Mouse (Mus musculus): ENCODE data around the gene Sirt2. TPM values are rescaled to one million over a fixed set of nuclear protein-coding genes. Genes with fewer than 3 reads are reported as not detected.

Gene Sirt2
- polyA plus RNA-seq, 1 experiment from 2014 or later, result 25.9 TPM

DNA sequence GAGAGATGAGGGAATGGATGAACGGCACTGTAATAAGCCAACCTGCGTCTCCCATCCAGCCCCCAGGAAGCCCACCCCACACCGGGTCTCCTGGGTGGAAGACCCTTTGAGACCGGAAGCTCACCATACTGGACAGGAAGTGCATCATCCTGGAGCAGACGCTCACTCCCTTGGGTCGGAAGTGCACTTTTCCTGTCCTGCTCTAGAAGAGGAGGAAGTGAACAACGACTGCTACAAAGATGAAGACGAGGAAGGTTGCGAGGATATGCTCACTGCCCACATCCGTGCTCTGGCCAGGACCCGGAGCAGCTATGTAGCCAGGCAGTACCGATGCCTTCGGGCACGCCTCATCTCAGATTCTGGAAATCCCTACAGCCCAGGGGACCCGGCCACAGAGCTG lies 29.3 kb downstream of the Sirt2 start:
- Histone ChIP-seq H3K36me3 (replicated peaks) (peaks cover 9% of the 10 kb centered on the region; the same call in 1 of the 2 replicates), H3K4me3 (replicated peaks) (peak overlapping the region; percentile 58), H3K27ac (replicated peaks) (peak overlapping the region; percentile 72), H3K27me3 (no peaks in the 10 kb centered on the region), H3K9me3 (replicated peaks) (no peaks in the 10 kb centered on the region), H3K9ac (peak overlapping the region; percentile 63; the same call in 1 of the 2 replicates), H3K4me2 (peak overlapping the region; percentile 89), H3K4me1 (replicated peaks) (peaks cover 31% of the 10 kb centered on the region)
- ATAC-seq (ENCODE audit: insufficient read depth), result no peak
- WGBS (ENCODE audit: insufficient replicate concordance), result 7% methylated on average over 15 of the region's 15 CpGs

DNA sequence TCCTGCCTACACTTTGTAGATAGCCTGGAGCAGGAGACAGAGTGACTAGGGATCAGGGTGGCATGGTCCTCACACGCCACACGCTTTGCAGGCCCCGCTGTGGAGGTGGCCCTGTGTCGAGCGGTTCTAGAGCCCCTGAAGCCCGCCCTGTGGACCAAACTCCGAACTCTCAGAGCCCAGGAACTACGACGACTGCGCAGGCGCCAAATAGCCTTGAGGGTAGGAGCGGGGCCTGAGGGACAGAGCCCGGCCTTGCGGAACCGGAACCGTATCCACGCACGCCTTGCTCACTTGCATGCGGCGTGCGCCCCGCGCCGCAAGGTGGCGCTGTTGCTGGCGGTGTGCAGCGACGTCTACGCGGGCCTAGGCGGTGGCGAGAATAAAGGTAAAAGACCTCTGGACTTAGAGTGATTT lies 30.0 kb downstream of the Sirt2 start:
- H3K4me2 ChIP-seq, result peak overlapping the region; percentile 89
- no peaks in the 10 kb centered on the region for H3K27me3 ChIP-seq
- H3K4me1 ChIP-seq (replicated peaks), result peaks cover 31% of the 10 kb centered on the region
- H3K9ac ChIP-seq, result peak overlapping the region; percentile 63
- peak overlapping the region; percentile 58 for H3K4me3 ChIP-seq (replicated peaks)
- H3K36me3 ChIP-seq (replicated peaks), result peaks cover 9% of the 10 kb centered on the region; the same call in 1 of the 2 replicates
- no peaks in the 10 kb centered on the region for H3K9me3 ChIP-seq (replicated peaks)
- 8% methylated on average over 32 of the region's 32 CpGs for WGBS (ENCODE audit: insufficient replicate concordance)
- peak; percentile 72 for ATAC-seq (ENCODE audit: insufficient read depth)
- peak overlapping the region; percentile 72 for H3K27ac ChIP-seq (replicated peaks)

DNA sequence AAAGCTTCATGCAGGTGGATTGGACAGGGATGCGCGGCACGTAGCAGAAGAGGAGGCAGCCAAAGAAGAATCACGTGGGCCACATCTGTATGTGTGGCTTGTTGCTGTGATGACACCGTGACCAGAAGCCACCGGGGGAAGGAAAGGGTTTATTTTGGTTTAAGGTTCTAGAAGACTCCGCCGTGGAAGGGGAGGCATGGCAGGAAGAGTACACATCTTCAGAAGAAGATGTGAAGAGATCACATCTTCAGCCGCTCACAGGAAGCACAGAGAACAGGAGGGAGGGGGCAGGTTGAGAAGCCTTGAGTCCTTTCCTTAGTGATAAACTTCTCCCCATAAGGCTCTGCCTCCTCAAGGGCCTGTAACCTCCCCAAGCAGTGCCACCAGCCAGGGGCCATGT lies 33.5 kb downstream of the Sirt2 start:
- H3K9ac ChIP-seq, result no peak overlapping the region
- H3K9me3 ChIP-seq (replicated peaks), result no peaks in the 10 kb centered on the region
- 80% methylated on average over 9 of the region's 9 CpGs for WGBS (ENCODE audit: insufficient replicate concordance)
- H3K27ac ChIP-seq (replicated peaks), result no peak overlapping the region
- H3K4me3 ChIP-seq (replicated peaks), result no peak overlapping the region
- no peaks in the 10 kb centered on the region for H3K27me3 ChIP-seq
- H3K4me2 ChIP-seq, result no peak overlapping the region
- ATAC-seq (ENCODE audit: insufficient read depth), result no peak
- peaks cover 52% of the 10 kb centered on the region for H3K4me1 ChIP-seq (replicated peaks)
- peaks cover 9% of the 10 kb centered on the region; the same call in 1 of the 2 replicates for H3K36me3 ChIP-seq (replicated peaks)

DNA sequence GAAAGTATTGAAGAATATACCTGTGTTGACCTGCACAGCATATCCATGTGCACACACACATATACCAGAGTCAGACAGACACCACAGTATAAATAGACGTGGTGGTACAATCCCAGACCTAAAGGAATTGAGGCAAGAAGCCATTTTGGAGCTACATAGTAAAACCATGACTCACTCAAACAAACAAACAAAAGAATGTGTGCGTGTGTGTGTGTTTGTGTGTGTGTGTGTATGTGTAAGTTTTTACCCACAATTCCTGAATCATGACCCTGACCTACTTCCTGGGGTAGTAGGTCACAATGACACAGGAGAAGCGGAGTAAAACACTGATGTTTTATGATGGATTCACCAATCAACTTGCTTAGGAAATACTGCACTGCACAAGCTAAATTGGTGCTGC lies 34.9 kb downstream of the Sirt2 start:
- no peak overlapping the region for H3K4me2 ChIP-seq
- no peak overlapping the region for H3K4me3 ChIP-seq (replicated peaks)
- no peak overlapping the region for H3K9ac ChIP-seq
- H3K27ac ChIP-seq (replicated peaks), result no peak overlapping the region
- H3K4me1 ChIP-seq (replicated peaks), result peaks cover 41% of the 10 kb centered on the region
- no peak for ATAC-seq (ENCODE audit: insufficient read depth)
- 71% methylated on average over 3 of the region's 3 CpGs for WGBS (ENCODE audit: insufficient replicate concordance)
- no peaks in the 10 kb centered on the region for H3K9me3 ChIP-seq (replicated peaks)
- H3K36me3 ChIP-seq (replicated peaks), result peaks cover 9% of the 10 kb centered on the region; the same call in 1 of the 2 replicates
- H3K27me3 ChIP-seq, result no peaks in the 10 kb centered on the region

DNA sequence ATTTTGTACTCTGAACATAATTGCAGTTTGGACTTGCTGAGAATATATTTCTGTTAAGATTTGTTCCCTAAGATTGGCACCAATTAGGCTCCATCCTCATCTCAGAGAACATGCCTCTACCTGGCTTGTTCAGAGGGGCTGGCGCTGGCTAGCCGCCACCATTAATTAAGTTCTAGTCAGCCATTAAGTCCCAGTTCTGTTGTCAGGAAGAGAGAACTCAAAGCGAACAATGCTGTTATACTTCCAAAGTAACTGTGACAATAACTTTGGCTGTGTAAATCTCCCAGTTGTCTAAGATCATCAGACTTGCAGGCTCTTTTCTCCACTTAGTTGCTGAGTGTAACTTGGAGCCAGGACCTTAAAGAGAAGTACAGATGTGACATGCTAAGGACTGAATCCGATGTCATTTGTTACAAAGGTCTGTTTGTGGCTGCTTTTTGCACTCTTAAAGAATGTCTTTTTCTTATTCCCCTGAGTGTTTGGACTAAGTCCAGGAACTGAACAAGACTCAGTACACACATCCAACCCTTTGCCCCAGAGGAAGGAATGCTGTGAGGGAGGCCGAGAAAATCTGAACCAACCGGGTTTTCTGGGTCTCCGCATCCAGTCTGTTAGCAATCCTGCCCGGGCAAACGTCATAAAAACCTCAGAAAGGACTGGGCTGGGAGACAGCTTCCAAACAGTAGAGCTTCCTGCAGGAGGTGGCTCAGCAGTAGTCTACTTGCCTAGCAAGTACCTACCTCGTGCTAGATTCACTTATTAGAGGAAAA lies 35.6 kb downstream of the Sirt2 start:
- Histone ChIP-seq H3K27me3 (no peaks in the 10 kb centered on the region), H3K9me3 (replicated peaks) (no peaks in the 10 kb centered on the region), H3K27ac (replicated peaks) (peak overlapping the region; percentile 81), H3K4me3 (replicated peaks) (no peak overlapping the region), H3K36me3 (replicated peaks) (peaks cover 9% of the 10 kb centered on the region; the same call in 1 of the 2 replicates), H3K4me2 (peak overlapping the region; percentile 39; the same call in 1 of the 2 replicates), H3K9ac (no peak overlapping the region), H3K4me1 (replicated peaks) (peaks cover 34% of the 10 kb centered on the region)
- no peak for ATAC-seq (ENCODE audit: insufficient read depth)
- 45% methylated on average over 10 of the region's 10 CpGs for WGBS (ENCODE audit: insufficient replicate concordance)

DNA sequence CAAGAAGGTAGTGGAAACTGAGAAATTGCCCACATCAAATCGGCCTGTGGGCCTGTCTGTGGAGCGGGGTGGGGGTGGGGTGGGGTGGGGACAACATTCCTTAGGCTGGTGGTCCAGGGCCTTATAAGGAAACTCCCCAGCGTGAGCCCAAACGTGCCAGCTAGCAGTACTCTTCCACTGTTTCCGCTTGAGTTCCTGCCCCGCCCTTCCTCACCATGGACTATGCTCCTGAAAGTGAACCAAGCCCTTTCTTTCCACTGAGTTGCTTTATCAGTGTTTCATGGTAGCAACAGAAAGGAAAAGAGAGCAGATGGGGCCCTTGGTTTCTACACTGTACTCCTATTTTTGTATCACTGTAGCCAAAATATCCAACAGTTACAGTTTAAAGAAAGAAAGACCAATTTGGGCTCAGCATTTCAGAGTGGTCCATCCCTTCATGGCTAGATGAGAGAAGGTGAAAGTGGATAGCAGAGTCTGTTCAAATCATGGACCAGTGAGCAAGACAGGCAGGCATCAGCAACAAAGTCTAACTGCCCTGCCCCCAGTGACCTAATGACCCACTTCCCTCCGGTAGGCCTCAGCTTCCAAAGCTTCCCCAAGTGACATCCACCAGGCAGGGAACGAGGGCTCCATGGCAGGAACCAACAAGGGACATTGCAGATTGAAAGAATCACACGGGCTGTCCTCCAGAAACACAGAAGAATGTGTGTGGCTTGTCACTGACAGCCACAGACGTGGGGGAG lies 36.5 kb downstream of the Sirt2 start:
- H3K27ac ChIP-seq (replicated peaks), result peak overlapping the region; percentile 81
- no peak overlapping the region for H3K4me3 ChIP-seq (replicated peaks)
- ATAC-seq (ENCODE audit: insufficient read depth), result peak; percentile 51; the same call in 1 of the 2 replicates

DNA sequence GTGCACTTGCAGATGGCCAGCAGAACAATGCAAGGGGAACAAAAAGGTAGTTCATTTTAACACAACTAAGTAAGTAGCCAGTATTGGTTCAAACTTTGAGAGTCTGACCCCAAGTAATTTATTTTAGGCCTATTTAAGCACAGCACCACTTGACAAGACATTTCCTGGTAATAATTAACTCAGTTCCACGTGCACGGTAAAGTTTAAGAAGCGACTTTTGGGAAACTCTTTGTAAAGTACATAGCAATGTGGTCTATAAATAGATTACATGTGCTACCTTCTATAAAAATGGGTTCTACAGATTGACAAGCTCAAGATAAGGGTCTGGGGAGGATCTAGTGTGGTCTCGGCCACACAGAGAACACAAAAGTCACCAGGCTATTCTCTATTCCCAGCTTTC lies 37.2 kb downstream of the Sirt2 start:
- Histone ChIP-seq H3K27me3 (no peaks in the 10 kb centered on the region), H3K9ac (0 out of 2 replicates have a peak overlapping the region, but pooled peaks have one; percentile 15), H3K4me1 (replicated peaks) (peaks cover 42% of the 10 kb centered on the region), H3K27ac (replicated peaks) (peak overlapping the region; percentile 81), H3K4me3 (replicated peaks) (no peak overlapping the region), H3K36me3 (replicated peaks) (0 out of 2 replicates have a peak, but pooled peaks cover 5% of the 10 kb centered on the region), H3K4me2 (0 out of 2 replicates have a peak overlapping the region, but pooled peaks have one; percentile 39), H3K9me3 (replicated peaks) (no peaks in the 10 kb centered on the region)
- 28% methylated on average over 4 of the region's 4 CpGs for WGBS (ENCODE audit: insufficient replicate concordance)
- ATAC-seq (ENCODE audit: insufficient read depth), result no peak

More for the DNA sequence above, 36.5 kb downstream of the Sirt2 start:
- Histone ChIP-seq H3K27me3 (no peaks in the 10 kb centered on the region), H3K9me3 (replicated peaks) (no peaks in the 10 kb centered on the region), H3K9ac (peak overlapping the region; percentile 15; the same call in 1 of the 2 replicates), H3K36me3 (replicated peaks) (peaks cover 9% of the 10 kb centered on the region; the same call in 1 of the 2 replicates), H3K4me2 (peak overlapping the region; percentile 39), H3K4me1 (replicated peaks) (peaks cover 36% of the 10 kb centered on the region)
- WGBS (ENCODE audit: insufficient replicate concordance), result 9% methylated on average over 10 of the region's 10 CpGs

DNA sequence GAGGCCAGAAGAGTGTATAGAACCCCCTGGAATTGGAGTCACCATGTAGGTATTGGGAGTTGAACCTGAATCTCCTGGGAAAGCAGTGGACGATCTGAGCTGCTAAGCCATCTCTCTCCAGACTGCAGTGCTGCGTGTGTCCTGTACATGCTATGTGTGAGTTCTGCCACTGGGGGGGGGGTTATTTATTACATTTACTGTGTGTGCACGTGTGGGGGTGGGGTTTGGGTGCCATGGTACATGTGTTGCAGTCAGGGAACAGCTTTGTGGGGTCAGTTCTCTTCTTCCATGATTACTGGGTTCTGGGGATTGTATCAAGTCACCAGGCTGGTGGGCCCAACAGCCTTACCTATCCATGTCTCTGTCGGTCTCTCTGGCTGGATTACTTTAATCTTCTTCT lies 40.3 kb downstream of the Sirt2 start:
- Histone ChIP-seq H3K4me1 (replicated peaks) (peaks cover 48% of the 10 kb centered on the region), H3K9ac (no peak overlapping the region), H3K4me3 (replicated peaks) (no peak overlapping the region), H3K27ac (replicated peaks) (no peak overlapping the region), H3K9me3 (replicated peaks) (no peaks in the 10 kb centered on the region), H3K4me2 (no peak overlapping the region), H3K36me3 (replicated peaks) (peaks cover 2% of the 10 kb centered on the region; the same call in 1 of the 2 replicates), H3K27me3 (no peaks in the 10 kb centered on the region)
- WGBS (ENCODE audit: insufficient replicate concordance), result 51% methylated on average over 4 of the region's 4 CpGs
- no peak for ATAC-seq (ENCODE audit: insufficient read depth)

DNA sequence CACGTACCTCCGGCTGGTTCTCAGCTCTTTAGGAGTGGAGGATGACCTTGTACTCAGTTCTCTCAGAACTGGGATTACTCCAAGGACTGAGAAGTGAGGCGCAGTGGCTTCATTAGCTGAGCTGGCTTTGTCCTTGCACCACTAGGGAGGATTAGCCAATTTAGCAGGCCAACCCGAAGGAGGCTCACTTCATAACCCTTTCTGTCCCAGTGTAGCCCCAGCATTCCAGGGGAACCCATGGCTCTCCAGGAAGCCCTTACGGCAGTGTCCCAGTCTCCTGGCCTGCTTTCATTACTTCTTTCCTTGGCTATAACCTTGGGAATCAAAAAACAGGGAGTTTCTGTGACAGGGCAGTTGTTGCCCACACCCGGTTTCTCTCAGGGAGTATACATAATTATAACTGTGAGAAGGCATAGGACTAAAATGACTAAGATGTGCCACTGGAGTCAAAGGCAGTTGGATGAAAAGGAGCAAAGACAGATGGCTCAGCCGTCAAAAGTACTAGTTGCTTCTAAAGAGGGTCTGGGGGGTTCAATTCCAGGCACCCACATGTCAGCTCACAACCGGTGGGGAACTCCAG lies 41.2 kb downstream of the Sirt2 start:
- Histone ChIP-seq H3K9me3 (replicated peaks) (no peaks in the 10 kb centered on the region), H3K9ac (peak overlapping the region; percentile 93), H3K4me3 (replicated peaks) (peak overlapping the region; percentile 85), H3K27ac (replicated peaks) (peak overlapping the region; percentile 96), H3K4me2 (peak overlapping the region; percentile 88), H3K4me1 (replicated peaks) (peaks cover 48% of the 10 kb centered on the region), H3K36me3 (replicated peaks) (peaks cover 11% of the 10 kb centered on the region), H3K27me3 (no peaks in the 10 kb centered on the region)
- 54% methylated on average over 7 of the region's 8 CpGs for WGBS (ENCODE audit: insufficient replicate concordance)
- no peak for ATAC-seq (ENCODE audit: insufficient read depth)

DNA sequence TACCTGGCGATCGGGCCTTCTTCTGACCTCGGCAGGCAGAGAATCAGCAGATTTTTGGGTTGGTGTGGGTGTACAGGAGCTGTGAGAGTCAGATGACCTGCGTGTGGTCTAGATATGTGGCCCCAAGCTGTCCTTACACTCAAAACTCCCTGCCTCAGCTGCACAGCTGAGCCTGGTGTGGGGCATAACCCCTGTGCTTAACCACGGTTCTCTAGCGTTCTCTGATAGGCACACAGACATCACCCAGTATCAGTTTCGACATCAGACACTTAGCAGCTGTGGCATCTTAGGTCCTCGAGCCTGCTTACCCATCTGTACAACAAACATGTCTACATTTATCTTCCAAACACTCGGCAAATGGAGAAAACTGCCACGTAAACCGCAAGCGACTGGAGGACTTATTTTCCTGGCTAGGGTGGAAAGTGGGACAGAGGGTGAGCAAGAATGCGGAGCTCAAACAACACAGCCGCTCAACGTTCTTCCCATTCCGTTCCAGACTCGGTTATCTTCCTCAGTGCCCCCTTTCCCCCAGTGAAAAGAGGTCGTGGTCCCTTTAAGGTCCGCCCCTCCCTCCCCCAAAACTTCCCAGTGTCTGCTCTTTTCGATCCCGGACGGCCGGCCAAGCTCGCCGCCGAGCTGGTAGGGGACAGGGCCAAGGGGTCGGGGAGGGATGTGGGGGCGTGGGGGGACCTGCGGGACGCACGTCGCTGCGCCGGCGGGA lies 41.8 kb downstream of the Sirt2 start, which contains the start of gene Hnrnpl:
Gene Hnrnpl, plus strand, starts transcription at position 321 of the 721 bp plus-strand sequence.
- peak; percentile 1 for ATAC-seq (ENCODE audit: insufficient read depth)
- 2% methylated on average over 35 of the region's 35 CpGs for WGBS (ENCODE audit: insufficient replicate concordance)

More for the DNA sequence above, 41.8 kb downstream of the Sirt2 start, which contains the start of gene Hnrnpl:
- Histone ChIP-seq H3K4me3 (replicated peaks) (peak within 1 kb of the TSS; percentile 85), H3K4me1 (replicated peaks) (peaks cover 48% of the 10 kb centered on the region), H3K4me2 (peak within 1 kb of the TSS; percentile 88), H3K27ac (replicated peaks) (peak within 1 kb of the TSS; percentile 96), H3K9me3 (replicated peaks) (no peaks in the 10 kb centered on the region), H3K27me3 (no peaks in the 10 kb centered on the region), H3K36me3 (replicated peaks) (peaks cover 17% of the 10 kb centered on the region), H3K9ac (peak within 1 kb of the TSS; percentile 93)

Data from liver, embryonic 15.5 days (tissue).